Mouse (Mus musculus): ENCODE measurements around the gene Chst10. TPM values are rescaled to one million over a fixed set of nuclear protein-coding genes. Genes with fewer than 3 reads are reported as not detected.

Chst10 gene
- polyA plus RNA-seq, 1 experiment = not detected

DNA sequence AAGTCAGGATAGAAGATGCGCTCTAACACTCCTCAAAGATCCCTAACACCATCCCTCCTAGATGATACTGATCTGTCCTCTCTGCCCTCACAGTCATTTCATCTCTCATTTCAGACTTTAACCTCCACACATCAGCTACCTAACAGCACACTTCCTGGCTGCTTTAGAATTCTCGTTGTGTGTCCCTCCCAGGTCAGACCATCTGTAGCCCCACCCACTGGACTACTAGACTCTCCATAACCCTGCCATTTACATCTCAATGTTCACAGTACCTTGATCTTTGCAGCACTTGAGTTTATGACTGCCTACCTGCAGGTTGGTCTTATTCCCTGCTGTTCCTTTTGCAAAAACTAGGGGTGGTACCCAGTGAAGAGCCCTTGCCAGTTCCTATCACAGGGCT lies 74.1 kb downstream of the Chst10 start:
- H3K4me1 ChIP-seq (ENCODE audit: control insufficient read depth, insufficient read depth, low read length) = no peaks in the 10 kb centered on the region
- H3K4me3 ChIP-seq (ENCODE audit: insufficient read depth, low read length) = no peak overlapping the region
- TF ChIP-seq POLR2A (IDR thresholded peaks at IDR 0.05; ENCODE audit: borderline replicate concordance, low read depth, low read length) (no peak), CTCF (IDR thresholded peaks at IDR 0.05; ENCODE audit: low read depth, low read length) (no peak)
- H3K27ac ChIP-seq (ENCODE audit: insufficient read depth, low read depth, low read length) = no peak overlapping the region

DNA sequence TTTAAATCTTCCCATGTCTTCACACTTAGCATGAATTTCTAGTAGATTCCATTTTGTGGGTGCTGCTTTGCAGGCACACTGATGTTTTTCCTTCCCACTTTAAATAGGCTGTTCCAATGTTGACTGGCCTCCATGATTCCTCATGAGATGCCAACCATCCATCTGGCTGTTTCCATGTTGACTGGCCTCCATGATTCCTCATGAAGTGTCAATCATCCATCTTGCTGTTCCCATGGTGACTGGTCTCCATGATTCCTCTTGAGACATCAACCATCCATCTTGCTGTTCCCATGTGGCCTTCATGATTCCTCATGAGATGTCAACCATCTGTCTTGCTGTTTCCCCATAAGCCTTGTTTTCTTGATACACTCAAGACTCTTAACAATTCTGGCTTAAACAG lies 78.3 kb downstream of the Chst10 start:
- H3K27ac ChIP-seq (ENCODE audit: insufficient read depth, low read depth, low read length) = no peak overlapping the region
- H3K4me3 ChIP-seq (ENCODE audit: insufficient read depth, low read length) = no peak overlapping the region
- no peak for TF ChIP-seq CTCF (IDR thresholded peaks at IDR 0.05; ENCODE audit: low read depth, low read length)
- no peak for TF ChIP-seq POLR2A (IDR thresholded peaks at IDR 0.05; ENCODE audit: borderline replicate concordance, low read depth, low read length)
- no peaks in the 10 kb centered on the region for H3K4me1 ChIP-seq (ENCODE audit: control insufficient read depth, insufficient read depth, low read length)

DNA sequence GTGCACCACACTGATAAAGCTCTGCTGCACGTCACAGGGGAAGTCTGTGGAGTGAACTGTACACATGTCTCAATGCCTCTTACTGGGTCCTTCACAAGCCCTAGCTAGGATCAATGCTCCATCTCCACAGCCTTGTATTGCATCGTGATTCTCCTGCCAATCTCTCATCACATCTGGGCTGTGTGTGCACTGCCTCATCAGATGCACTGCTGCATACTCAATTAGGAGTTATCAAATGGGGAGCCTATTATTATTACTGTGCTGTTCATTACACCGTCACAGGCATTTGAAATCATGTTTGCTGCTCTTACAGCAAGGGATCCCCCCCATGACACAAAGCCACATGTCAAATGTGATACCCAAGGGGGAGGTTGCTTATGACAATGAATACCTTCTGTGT lies 80.3 kb downstream of the Chst10 start:
- no peak overlapping the region for H3K4me3 ChIP-seq (ENCODE audit: insufficient read depth, low read length)
- no peaks in the 10 kb centered on the region for H3K4me1 ChIP-seq (ENCODE audit: control insufficient read depth, insufficient read depth, low read length)
- TF ChIP-seq CTCF (IDR thresholded peaks at IDR 0.05; ENCODE audit: low read depth, low read length) (no peak), POLR2A (IDR thresholded peaks at IDR 0.05; ENCODE audit: borderline replicate concordance, low read depth, low read length) (no peak)
- H3K27ac ChIP-seq (ENCODE audit: insufficient read depth, low read depth, low read length) = no peak overlapping the region

DNA sequence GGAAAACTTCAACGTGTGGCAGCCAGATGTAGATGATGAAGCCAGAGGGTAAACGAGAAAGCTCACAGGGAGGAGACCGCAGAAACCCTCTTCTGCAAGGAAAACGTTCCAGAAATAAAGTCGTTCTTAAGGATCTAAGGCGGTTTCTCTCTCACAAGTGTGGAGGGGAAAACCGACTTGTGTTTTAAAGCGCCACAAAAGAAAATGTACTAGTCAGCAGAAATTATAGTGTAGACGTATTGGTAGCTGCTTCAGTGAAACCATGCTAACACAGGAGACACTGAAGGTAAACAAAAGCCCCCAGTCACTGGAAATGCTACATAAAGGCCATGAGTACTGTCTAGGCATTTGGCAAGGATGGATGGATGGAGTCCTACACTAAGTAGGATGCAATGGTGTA lies 80.7 kb downstream of the Chst10 start:
- H3K4me3 ChIP-seq (ENCODE audit: insufficient read depth, low read length) = no peak overlapping the region
- TF ChIP-seq POLR2A (IDR thresholded peaks at IDR 0.05; ENCODE audit: borderline replicate concordance, low read depth, low read length) = no peak
- no peak for TF ChIP-seq CTCF (IDR thresholded peaks at IDR 0.05; ENCODE audit: low read depth, low read length)
- no peak overlapping the region for H3K27ac ChIP-seq (ENCODE audit: insufficient read depth, low read depth, low read length)
- H3K4me1 ChIP-seq (ENCODE audit: control insufficient read depth, insufficient read depth, low read length) = no peaks in the 10 kb centered on the region

DNA sequence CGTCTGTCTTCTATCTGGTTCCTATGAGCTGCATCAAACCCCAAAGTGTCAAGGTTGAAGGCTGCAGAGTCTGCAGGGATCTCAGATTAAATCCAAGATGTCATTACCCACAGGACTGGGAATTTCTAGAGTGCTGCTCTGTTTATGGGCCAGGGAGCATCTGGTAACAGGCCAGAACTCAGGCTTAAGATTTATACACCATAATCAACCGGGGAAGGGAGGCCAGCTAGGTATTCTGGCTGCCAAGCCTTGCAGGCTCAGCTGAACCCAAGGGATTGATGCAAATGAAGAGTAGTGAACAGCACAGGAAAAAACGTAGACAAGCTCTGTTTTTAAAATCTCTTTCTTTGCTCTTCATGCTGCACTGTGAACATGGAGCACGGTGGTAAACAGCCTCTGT lies 81.7 kb downstream of the Chst10 start:
- Histone ChIP-seq H3K27ac (ENCODE audit: insufficient read depth, low read depth, low read length) (no peak overlapping the region), H3K4me3 (ENCODE audit: insufficient read depth, low read length) (no peak overlapping the region)
- TF ChIP-seq POLR2A (IDR thresholded peaks at IDR 0.05; ENCODE audit: borderline replicate concordance, low read depth, low read length) (no peak), CTCF (IDR thresholded peaks at IDR 0.05; ENCODE audit: low read depth, low read length) (no peak)

More for the DNA sequence above, 81.7 kb downstream of the Chst10 start:
- H3K4me1 ChIP-seq (ENCODE audit: control insufficient read depth, insufficient read depth, low read length) = no peaks in the 10 kb centered on the region

Other genes starting within 250 kb of the Chst10 start
- not detected in 2 replicates for gene Aff3, start 233.2 kb downstream of the Chst10 start, polyA plus RNA-seq (2012; ENCODE audit: insufficient read depth, insufficient read length, missing spikeins)
- not detected in 2 replicates for gene Lonrf2, start 61.5 kb downstream of the Chst10 start, polyA plus RNA-seq (2012; ENCODE audit: insufficient read depth, insufficient read length, missing spikeins)
- gene Nms, start 41.0 kb upstream of the Chst10 start, polyA plus RNA-seq (2012; ENCODE audit: insufficient read depth, insufficient read length, missing spikeins) = not detected in 2 replicates
- gene Pdcl3, start 87.4 kb upstream of the Chst10 start, polyA plus RNA-seq (2012; ENCODE audit: insufficient read depth, insufficient read length, missing spikeins) = 84.9 and 104 TPM in 2 replicates

Measured in bone marrow macrophage, adult 2 months (primary cell).